Mouse (Mus musculus) Patski (cell line): Measurements from ENCODE around the gene Sugp2. TPM values are rescaled to one million over a fixed set of nuclear protein-coding genes. Genes with fewer than 3 reads are reported as not detected.

Experiments
- ATAC-seq: fragments of 100-300 bp; one replicate; pipeline ENCODE4 v1.8.0; 2021
- CTCF ChIA-PET: fragments of 350-600 bp; sonication (Branson Sonifier 250); formaldehyde crosslinking; loops from one replicate; lab custom pipeline; 2022; ENCODE audit warnings: inconsistent platforms; lab: Charles Lee
- POLR2A ChIA-PET: fragments of 350-600 bp; sonication (Branson Sonifier 250); formaldehyde crosslinking; loops from one replicate; lab custom pipeline; 2022; ENCODE audit warnings: antibody characterized with exemption, inconsistent platforms; lab: Charles Lee
- DNase-seq: peaks from one replicate; pipeline ENCODE4 v3.0.0-alpha.2; 2011; ENCODE audit warnings: low read depth, low spot score
- H3K27me3 ChIP-seq: fragments of 371-371 bp; one replicate; pipeline ENCODE4 v1.5.1; 2021
- CTCF ChIP-seq: fragments of 100-300 bp; IDR thresholded peaks from one replicate; pipeline ENCODE4 v1.5.1; 2021
- in situ Hi-C: fragments of 300-500 bp; cut with MboI; formaldehyde crosslinking; loops from 3 replicates; pipeline ENCODE4 v1.11.1; 2018; ENCODE audit warnings: low pct_unique_long_range_greater_than_20kb, mixed read lengths
- polyA plus RNA-seq: library from polyadenylated mRNA; unstranded; gene quantifications from one replicate; pipeline ENCODE4 v1.2.3, GENCODE M21; 2021

Sugp2 gene
- polyA plus RNA-seq: 26.5 TPM

- ChIA-PET CTCF (no interaction called here), POLR2A (interaction anchor here (0.9 kb wide), 1 partner anchor 49 kb away, joined by 3 read pairs; the partner anchor contains the start of gene Homer3)
- no peaks in the 10 kb centered on the region for H3K27me3 ChIP-seq
- in situ Hi-C loops: no loop called here
- DNase-seq (peak; percentile 77), ATAC-seq (peak; percentile 91)
- no peak for TF ChIP-seq CTCF
Observed at GRCm38 (mm10) chr8:70234080-70234780, at the start of gene Sugp2, which contains the start of gene Armc6. Sugp2 (plus strand) TSS chr8:70234226. Armc6 (minus strand) TSS chr8:70234466.

GRCm38 (mm10) chr8:70188707-70189106 lies 45.3 kb upstream of the Sugp2 start:
- H3K27me3 ChIP-seq: no peaks in the 10 kb centered on the region
- ATAC-seq: no peak
- ChIA-PET CTCF (no interaction called here), POLR2A (no interaction called here)
- TF ChIP-seq CTCF: no peak
- DNase-seq: no peak
- in situ Hi-C loops: no loop called here

GRCm38 (mm10) chr8:70193238-70193637 lies 40.8 kb upstream of the Sugp2 start:
- no peak for TF ChIP-seq CTCF
- DNase-seq (no peak), ATAC-seq (no peak)
- H3K27me3 ChIP-seq: no peaks in the 10 kb centered on the region
- CTCF ChIA-PET: no interaction called here
- POLR2A ChIA-PET: no interaction called here
- in situ Hi-C loops: no loop called here

GRCm38 (mm10) chr8:70194191-70194590 lies 39.8 kb upstream of the Sugp2 start:
- no peak for DNase-seq
- no peak for ATAC-seq
- H3K27me3 ChIP-seq: no peaks in the 10 kb centered on the region
- ChIA-PET CTCF (interaction anchor here (0.9 to 2.1 kb wide), 3 partner anchors 15 to 29 kb away, joined by 3 to 7 read pairs (median 3); no protein-coding TSS in a partner anchor), POLR2A (interaction anchor here (0.8 kb wide), 1 partner anchor 10 kb away, joined by 3 read pairs; no protein-coding TSS in a partner anchor)
- in situ Hi-C loops: no loop called here
- TF ChIP-seq CTCF: no peak

GRCm38 (mm10) chr8:70195762-70196161 lies 38.3 kb upstream of the Sugp2 start:
- no peaks in the 10 kb centered on the region for H3K27me3 ChIP-seq
- TF ChIP-seq CTCF: no peak
- DNase-seq (no peak), ATAC-seq (no peak)
- in situ Hi-C loops: no loop called here
- ChIA-PET POLR2A (interaction anchor here (1.1 kb wide), 1 partner anchor 17 kb away, joined by 3 read pairs; the partner anchor contains the start of gene Slc25a42), CTCF (interaction anchor here (2.1 kb wide), 1 partner anchor 13 kb away, joined by 7 read pairs; no protein-coding TSS in a partner anchor)

- DNase-seq (no peak), ATAC-seq (no peak)
- POLR2A ChIA-PET: no interaction called here
- TF ChIP-seq CTCF: no peak
- no peaks in the 10 kb centered on the region for H3K27me3 ChIP-seq
- in situ Hi-C loops: no loop called here
- CTCF ChIA-PET: interaction anchor here (3.3 kb wide), 1 partner anchor 26 kb away, joined by 15 read pairs; no protein-coding TSS in a partner anchor
Observed at GRCm38 (mm10) chr8:70197603-70198002, 36.4 kb upstream of the Sugp2 start.

- CTCF ChIA-PET: interaction anchor here (0.7 to 3.3 kb wide), 11 partner anchors 8 to 115 kb away, joined by 3 to 15 read pairs (median 3); partner anchors contain the start of gene Tmem161a
- POLR2A ChIA-PET: no interaction called here
- DNase-seq (no peak), ATAC-seq (no peak)
- in situ Hi-C loops: no loop called here
- no peaks in the 10 kb centered on the region for H3K27me3 ChIP-seq
- TF ChIP-seq CTCF: no peak
Observed at GRCm38 (mm10) chr8:70200098-70200681, 33.8 kb upstream of the Sugp2 start.

GRCm38 (mm10) chr8:70201417-70201816 lies 32.6 kb upstream of the Sugp2 start:
- in situ Hi-C loops: no loop called here
- no peaks in the 10 kb centered on the region for H3K27me3 ChIP-seq
- DNase-seq: no peak
- ATAC-seq: no peak
- no peak for TF ChIP-seq CTCF
- ChIA-PET CTCF (interaction anchor here (1.3 to 2.0 kb wide), 2 partner anchors 9 to 22 kb away, joined by 4 to 6 read pairs; no protein-coding TSS in a partner anchor), POLR2A (no interaction called here)

GRCm38 (mm10) chr8:70203072-70203471 lies 31.0 kb upstream of the Sugp2 start:
- ChIA-PET POLR2A (interaction anchor here (1.0 kb wide), 1 partner anchor 8 kb away, joined by 3 read pairs; no protein-coding TSS in a partner anchor), CTCF (interaction anchor here (1.0 kb wide), 1 partner anchor 17 kb away, joined by 4 read pairs; no protein-coding TSS in a partner anchor)
- DNase-seq (no peak), ATAC-seq (no peak)
- in situ Hi-C loops: no loop called here
- no peak for TF ChIP-seq CTCF
- no peaks in the 10 kb centered on the region for H3K27me3 ChIP-seq

- no peak for DNase-seq
- in situ Hi-C loops: no loop called here
- POLR2A ChIA-PET: no interaction called here
Observed at GRCm38 (mm10) chr8:70204757-70205156, 29.3 kb upstream of the Sugp2 start.

More at GRCm38 (mm10) chr8:70204757-70205156, 29.3 kb upstream of the Sugp2 start:
- CTCF ChIA-PET: no interaction called here
- H3K27me3 ChIP-seq: no peaks in the 10 kb centered on the region
- TF ChIP-seq CTCF: no peak
- ATAC-seq: no peak
